Mouse (Mus musculus): ENCODE data around the gene Vcpkmt. TPM values are rescaled to one million over a fixed set of nuclear protein-coding genes. Genes with fewer than 3 reads are reported as not detected.
A peak's percentile ranks its signal among the peaks of the same experiment; 100 is the strongest.
"Not testable (repeated sequence)": the region's sequence is repeated elsewhere in the genome, so short reads cannot be mapped to it uniquely, and the experiment has no call there.

Gene Vcpkmt
- polyA plus RNA-seq (2015; fragmentation: Nextera tagmentation; extraction: Ambion mirVana): 15.3 and 15.9 TPM in 2 replicates

- H3K9ac ChIP-seq: peak within 1 kb of the TSS; percentile 67
- H3K4me1 ChIP-seq (replicated peaks): peaks cover 12% of the 10 kb centered on the region
- under 1% methylated on average over 56 of the region's 56 CpGs for WGBS
- H3K27ac ChIP-seq: peak within 1 kb of the TSS; percentile 75
- ATAC-seq (replicated peaks; ENCODE audit: insufficient number of reproducible peaks, insufficient read depth, low FRiP score, low read depth): peak; percentile 92
- no peaks in the 10 kb centered on the region for H3K9me3 ChIP-seq (replicated peaks)
- H3K36me3 ChIP-seq: peaks cover 40% of the 10 kb centered on the region
- H3K4me2 ChIP-seq: peak within 1 kb of the TSS; percentile 67
- no peaks in the 10 kb centered on the region for H3K27me3 ChIP-seq
- H3K4me3 ChIP-seq: peak within 1 kb of the TSS; percentile 71
Measured at GRCm38 (mm10) chr12:69582613-69583269, at the start of gene Vcpkmt. Gene Vcpkmt, minus strand, starts transcription at chr12:69583028.

- H3K27ac ChIP-seq; H3K4me3 ChIP-seq; H3K9ac ChIP-seq; H3K9me3 ChIP-seq (replicated peaks); ATAC-seq (replicated peaks; ENCODE audit: insufficient number of reproducible peaks, insufficient read depth, low FRiP score, low read depth); H3K4me2 ChIP-seq; H3K27me3 ChIP-seq; H3K4me1 ChIP-seq (replicated peaks): not testable (repeated sequence)
- peaks cover 14% of the 10 kb centered on the region; the same call in 1 of the 2 replicates for H3K36me3 ChIP-seq
- WGBS: 49% methylated on average over 5 of the region's 5 CpGs
Measured at GRCm38 (mm10) chr12:69618590-69618989, 35.8 kb upstream of the Vcpkmt start.

- 90% methylated on average over 2 of the region's 2 CpGs for WGBS
- Histone ChIP-seq H3K36me3 (peaks cover 20% of the 10 kb centered on the region), H3K27me3 (no peaks in the 10 kb centered on the region), H3K4me3 (no peak overlapping the region), H3K9ac (no peak overlapping the region), H3K4me2 (no peak overlapping the region), H3K9me3 (replicated peaks) (no peaks in the 10 kb centered on the region), H3K4me1 (replicated peaks) (no peaks in the 10 kb centered on the region), H3K27ac (no peak overlapping the region)
- ATAC-seq (replicated peaks; ENCODE audit: insufficient number of reproducible peaks, insufficient read depth, low FRiP score, low read depth): no peak
Measured at GRCm38 (mm10) chr12:69604367-69604766, 21.5 kb upstream of the Vcpkmt start.

GRCm38 (mm10) chr12:69597446-69597845, 14.6 kb upstream of the Vcpkmt start:
- Histone ChIP-seq H3K27me3 (no peaks in the 10 kb centered on the region), H3K36me3 (peaks cover 18% of the 10 kb centered on the region), H3K4me2 (no peak overlapping the region), H3K4me3 (no peak overlapping the region), H3K9me3 (replicated peaks) (no peaks in the 10 kb centered on the region), H3K9ac (no peak overlapping the region), H3K4me1 (replicated peaks) (no peaks in the 10 kb centered on the region), H3K27ac (no peak overlapping the region)
- ATAC-seq (replicated peaks; ENCODE audit: insufficient number of reproducible peaks, insufficient read depth, low FRiP score, low read depth): no peak
- WGBS: 83% methylated on average over 4 of the region's 4 CpGs

- Histone ChIP-seq H3K4me2 (no peak overlapping the region), H3K4me3 (no peak overlapping the region), H3K36me3 (peaks cover 36% of the 10 kb centered on the region), H3K27me3 (no peaks in the 10 kb centered on the region), H3K4me1 (replicated peaks) (no peaks in the 10 kb centered on the region), H3K9ac (no peak overlapping the region), H3K27ac (no peak overlapping the region), H3K9me3 (replicated peaks) (no peaks in the 10 kb centered on the region)
- WGBS: 86% methylated on average over 5 of the region's 5 CpGs
- ATAC-seq (replicated peaks; ENCODE audit: insufficient number of reproducible peaks, insufficient read depth, low FRiP score, low read depth): no peak
Measured at GRCm38 (mm10) chr12:69593130-69593529, 10.3 kb upstream of the Vcpkmt start.

- peaks cover 35% of the 10 kb centered on the region for H3K36me3 ChIP-seq
- no peak for ATAC-seq (replicated peaks; ENCODE audit: insufficient number of reproducible peaks, insufficient read depth, low FRiP score, low read depth)
- no peaks in the 10 kb centered on the region for H3K27me3 ChIP-seq
- H3K4me1 ChIP-seq (replicated peaks): peaks cover 12% of the 10 kb centered on the region
- H3K4me3 ChIP-seq: peak overlapping the region; percentile 71
- H3K9me3 ChIP-seq (replicated peaks): no peaks in the 10 kb centered on the region
- peak overlapping the region; percentile 67 for H3K9ac ChIP-seq
- H3K4me2 ChIP-seq: peak overlapping the region; percentile 67
- H3K27ac ChIP-seq: peak overlapping the region; percentile 75
- WGBS: 38% methylated on average over 5 of the region's 5 CpGs
Measured at GRCm38 (mm10) chr12:69583270-69583629, 422 bp upstream of the Vcpkmt start.

GRCm38 (mm10) chr12:69582216-69582612, 614 bp downstream of the Vcpkmt start:
- WGBS: 24% methylated on average over 9 of the region's 9 CpGs
- no peak for ATAC-seq (replicated peaks; ENCODE audit: insufficient number of reproducible peaks, insufficient read depth, low FRiP score, low read depth)
- peak overlapping the region; percentile 75 for H3K27ac ChIP-seq
- peaks cover 12% of the 10 kb centered on the region for H3K4me1 ChIP-seq (replicated peaks)
- H3K27me3 ChIP-seq: no peaks in the 10 kb centered on the region
- H3K36me3 ChIP-seq: peaks cover 42% of the 10 kb centered on the region
- no peaks in the 10 kb centered on the region for H3K9me3 ChIP-seq (replicated peaks)
- peak overlapping the region; percentile 67 for H3K4me2 ChIP-seq
- H3K9ac ChIP-seq: peak overlapping the region; percentile 67
- H3K4me3 ChIP-seq: peak overlapping the region; percentile 71

- H3K36me3 ChIP-seq: peaks cover 30% of the 10 kb centered on the region
- WGBS: 50% methylated on average over 5 of the region's 5 CpGs
- H3K9me3 ChIP-seq (replicated peaks): no peaks in the 10 kb centered on the region
- H3K4me3 ChIP-seq: no peak overlapping the region
- H3K4me2 ChIP-seq: no peak overlapping the region
- peaks cover 12% of the 10 kb centered on the region for H3K4me1 ChIP-seq (replicated peaks)
- no peaks in the 10 kb centered on the region for H3K27me3 ChIP-seq
- no peak overlapping the region for H3K27ac ChIP-seq
- H3K9ac ChIP-seq: no peak overlapping the region
- ATAC-seq (replicated peaks; ENCODE audit: insufficient number of reproducible peaks, insufficient read depth, low FRiP score, low read depth): no peak
Measured at GRCm38 (mm10) chr12:69579623-69580022, 3.2 kb downstream of the Vcpkmt start.

GRCm38 (mm10) chr12:69576120-69576627, 6.7 kb downstream of the Vcpkmt start:
- whole genome bisulfite sequencing: 84% methylated on average over 9 of the region's 9 CpGs
- Histone ChIP-seq H3K9me3 (replicated peaks) (no peaks in the 10 kb centered on the region), H3K27ac (no peak overlapping the region)

GRCm38 (mm10) chr12:69573916-69574881, 8.6 kb downstream of the Vcpkmt start:
- H3K27ac ChIP-seq: peak overlapping the region; percentile 16; the same call in 1 of the 2 replicates
- peaks cover 23% of the 10 kb centered on the region for H3K36me3 ChIP-seq
- H3K9me3 ChIP-seq (replicated peaks): no peaks in the 10 kb centered on the region
- H3K9ac ChIP-seq: peak overlapping the region; percentile 49
- no peak for ATAC-seq (replicated peaks; ENCODE audit: insufficient number of reproducible peaks, insufficient read depth, low FRiP score, low read depth)
- H3K4me3 ChIP-seq: peak overlapping the region; percentile 47
- no peaks in the 10 kb centered on the region for H3K27me3 ChIP-seq
- peak overlapping the region; percentile 61 for H3K4me2 ChIP-seq
- H3K4me1 ChIP-seq (replicated peaks): peaks cover 7% of the 10 kb centered on the region
- 18% methylated on average over 17 of the region's 17 CpGs for WGBS

More at GRCm38 (mm10) chr12:69576120-69576627, 6.7 kb downstream of the Vcpkmt start:
- H3K4me2 ChIP-seq: no peak overlapping the region
- ATAC-seq (replicated peaks; ENCODE audit: insufficient number of reproducible peaks, insufficient read depth, low FRiP score, low read depth): no peak
- peaks cover 15% of the 10 kb centered on the region for H3K4me1 ChIP-seq (replicated peaks)
- H3K4me3 ChIP-seq: no peak overlapping the region
- H3K36me3 ChIP-seq: peaks cover 27% of the 10 kb centered on the region
- no peak overlapping the region for H3K9ac ChIP-seq
- H3K27me3 ChIP-seq: no peaks in the 10 kb centered on the region

- Histone ChIP-seq H3K4me2 (no peak overlapping the region), H3K27me3 (no peaks in the 10 kb centered on the region), H3K4me1 (replicated peaks) (peaks cover 7% of the 10 kb centered on the region), H3K4me3 (no peak overlapping the region), H3K9me3 (replicated peaks) (no peaks in the 10 kb centered on the region), H3K27ac (no peak overlapping the region), H3K36me3 (peaks cover 15% of the 10 kb centered on the region), H3K9ac (no peak overlapping the region)
- ATAC-seq (replicated peaks; ENCODE audit: insufficient number of reproducible peaks, insufficient read depth, low FRiP score, low read depth): no peak
- WGBS: 92% methylated on average over 8 of the region's 8 CpGs
Measured at GRCm38 (mm10) chr12:69573271-69573670, 9.6 kb downstream of the Vcpkmt start.

All from heart, embryonic 15.5 days (tissue).